Mouse (Mus musculus) gastrocnemius, postnatal 14 days (tissue): ENCODE measurements at regions not wholly inside any gene's neighbourhood (a gene's known extent, or its start where the extent isn't known, plus 50 kb on each side); places are given as distances from the start of the nearest gene placed in this dataset.

Source experiments
- DNase-seq: peaks from one replicate; pipeline ENCODE4 v3.0.0; 2021; ENCODE audit warnings: mixed read lengths
- intact Hi-C: fragments of 180-260 bp; cut with DNase I; formaldehyde crosslinking; loops from one replicate; pipeline ENCODE4 v1.15.1; 2025; ENCODE audit warnings: low total_unique reads

DNA sequence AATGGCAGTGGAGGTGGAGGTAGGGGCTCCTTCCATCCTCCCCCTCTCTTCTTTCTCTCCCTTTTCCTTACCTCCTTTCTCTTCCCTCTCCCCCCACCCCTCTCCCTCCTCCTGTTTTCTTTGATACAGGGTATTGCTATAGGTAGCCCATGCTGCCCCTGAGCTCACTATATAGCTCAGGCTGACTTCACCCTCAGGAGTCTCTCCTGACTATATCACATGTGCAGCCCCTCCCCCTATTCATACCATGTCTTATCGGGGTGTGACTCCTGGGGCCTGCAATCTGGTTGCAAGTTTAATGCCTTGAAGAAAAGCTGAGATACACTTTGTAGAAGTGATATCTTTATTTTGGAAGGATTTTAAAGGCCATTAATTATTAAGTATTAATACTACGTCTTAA lies 126.4 kb upstream of the Tgfbr2 start:
- intact Hi-C loops: no loop called here
- no peak for DNase-seq

DNA sequence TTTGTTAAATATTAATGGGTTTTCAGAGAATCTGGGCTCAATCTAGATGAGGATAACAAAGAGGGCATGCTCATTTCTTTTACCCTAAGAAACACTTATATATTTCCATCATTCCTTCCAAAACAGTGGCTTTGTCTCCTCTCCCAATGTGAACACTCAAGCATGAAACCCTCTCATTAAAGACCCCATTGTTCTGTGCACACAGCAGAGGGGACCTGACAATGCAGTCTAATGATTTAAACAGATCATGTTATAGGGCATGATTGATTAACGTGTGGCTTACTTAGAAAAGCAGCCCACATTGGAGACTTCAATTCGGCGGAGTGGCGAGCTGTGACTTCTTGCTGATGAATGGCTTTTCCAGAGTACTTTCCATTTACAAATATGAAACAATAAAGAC lies 123.6 kb upstream of the Tgfbr2 start:
- no peak for DNase-seq
- intact Hi-C loops: no loop called here

DNA sequence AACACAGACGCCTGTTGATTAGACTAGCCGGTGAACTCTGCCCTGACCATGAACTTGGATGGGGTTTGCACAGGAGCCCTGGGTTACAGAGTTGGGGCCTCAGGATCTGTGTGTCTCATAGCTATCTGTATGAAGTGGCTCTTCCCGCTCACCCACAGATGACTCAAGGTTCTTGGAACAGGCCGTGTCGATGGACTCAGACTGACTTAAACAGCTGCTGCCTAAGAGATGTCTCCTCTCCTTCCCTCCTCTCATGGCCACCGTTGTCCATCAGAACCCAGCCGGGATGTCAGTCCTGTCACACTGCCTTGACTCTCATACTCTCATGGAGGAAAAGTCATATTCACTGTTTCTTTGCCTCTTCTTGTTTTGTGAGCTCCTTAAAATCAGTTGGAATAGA lies 121.2 kb upstream of the Tgfbr2 start:
- intact Hi-C loops: no loop called here
- DNase-seq: no peak

DNA sequence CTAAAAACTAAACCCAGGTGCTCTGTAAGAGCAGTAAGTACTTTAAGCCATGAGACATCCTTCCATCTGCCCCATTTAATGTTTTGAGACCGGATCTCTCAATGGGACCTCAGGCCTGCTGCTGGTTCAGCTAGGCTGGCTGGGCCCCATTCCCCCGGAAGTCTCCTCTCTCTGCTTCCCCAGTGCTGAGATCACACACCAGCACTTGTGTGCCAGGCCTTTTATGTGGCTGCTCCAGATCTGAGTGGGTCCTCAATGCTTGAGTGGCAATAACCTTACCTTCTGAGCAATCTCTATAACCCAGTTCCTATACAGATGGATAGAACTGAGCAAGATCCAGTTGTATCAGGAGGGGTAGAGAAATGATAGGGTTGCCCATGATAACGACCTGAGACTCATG lies 118.9 kb upstream of the Tgfbr2 start:
- no peak for DNase-seq
- intact Hi-C loops: no loop called here

DNA sequence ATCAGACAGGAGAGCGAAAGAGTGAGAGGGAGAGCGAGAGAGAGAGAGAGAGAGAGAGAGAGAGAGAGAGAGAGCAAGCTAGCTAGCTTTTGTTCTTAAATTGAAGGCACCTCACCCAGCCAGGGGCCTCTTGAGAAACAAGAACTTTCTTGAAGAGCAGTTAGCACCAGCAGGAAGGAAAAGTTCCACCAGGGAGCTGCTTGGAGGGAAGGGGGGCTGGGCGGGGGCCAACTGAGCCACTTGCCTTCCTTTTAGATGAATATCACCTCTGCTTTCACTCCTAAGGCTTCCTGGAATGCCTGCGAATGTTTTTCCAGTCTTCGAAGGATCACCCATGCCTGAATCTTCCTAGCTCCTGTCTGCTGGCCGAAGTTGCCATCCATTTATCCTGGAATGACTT lies 118.0 kb upstream of the Tgfbr2 start:
- intact Hi-C loops: no loop called here
- DNase-seq: no peak

DNA sequence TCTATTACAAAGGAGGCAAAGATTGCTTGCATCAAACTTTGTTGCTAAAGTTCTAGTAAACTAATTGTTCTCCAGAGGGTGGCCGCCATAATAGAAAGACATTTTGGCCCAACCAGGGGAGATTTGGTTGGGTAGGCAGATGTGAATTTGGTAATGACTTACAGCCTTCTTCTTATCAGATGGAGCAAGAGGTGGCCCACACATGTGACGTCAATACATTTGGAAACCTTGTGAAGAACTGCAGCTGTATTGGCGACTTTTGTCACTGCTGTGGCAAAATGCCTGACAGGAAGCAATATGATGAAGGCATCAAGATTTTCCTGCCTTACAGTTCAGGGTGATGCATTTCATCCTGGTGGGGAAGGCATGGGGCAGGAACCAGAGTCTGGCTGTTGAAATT lies 116.5 kb upstream of the Tgfbr2 start:
- intact Hi-C loops: no loop called here
- no peak for DNase-seq

DNA sequence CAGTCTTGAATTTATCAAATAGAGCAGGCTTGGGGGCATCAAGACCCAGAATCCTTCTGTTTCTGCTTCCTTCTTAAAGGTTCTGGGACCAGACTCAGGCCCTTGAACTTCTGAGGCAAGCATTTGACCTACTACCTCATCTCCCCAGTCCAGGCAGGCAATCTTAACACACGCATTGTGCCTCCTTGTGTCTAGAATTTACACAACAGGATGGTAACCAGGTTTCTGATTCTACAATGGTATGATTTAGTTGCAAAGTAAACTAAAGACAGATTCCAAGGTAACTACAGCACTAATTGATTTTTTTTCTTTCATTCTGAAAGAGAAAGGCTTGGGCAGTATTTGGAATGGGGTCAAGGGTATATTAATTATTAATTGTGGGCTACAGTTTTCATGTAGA lies 115.7 kb upstream of the Tgfbr2 start:
- no peak for DNase-seq
- intact Hi-C loops: no loop called here

DNA sequence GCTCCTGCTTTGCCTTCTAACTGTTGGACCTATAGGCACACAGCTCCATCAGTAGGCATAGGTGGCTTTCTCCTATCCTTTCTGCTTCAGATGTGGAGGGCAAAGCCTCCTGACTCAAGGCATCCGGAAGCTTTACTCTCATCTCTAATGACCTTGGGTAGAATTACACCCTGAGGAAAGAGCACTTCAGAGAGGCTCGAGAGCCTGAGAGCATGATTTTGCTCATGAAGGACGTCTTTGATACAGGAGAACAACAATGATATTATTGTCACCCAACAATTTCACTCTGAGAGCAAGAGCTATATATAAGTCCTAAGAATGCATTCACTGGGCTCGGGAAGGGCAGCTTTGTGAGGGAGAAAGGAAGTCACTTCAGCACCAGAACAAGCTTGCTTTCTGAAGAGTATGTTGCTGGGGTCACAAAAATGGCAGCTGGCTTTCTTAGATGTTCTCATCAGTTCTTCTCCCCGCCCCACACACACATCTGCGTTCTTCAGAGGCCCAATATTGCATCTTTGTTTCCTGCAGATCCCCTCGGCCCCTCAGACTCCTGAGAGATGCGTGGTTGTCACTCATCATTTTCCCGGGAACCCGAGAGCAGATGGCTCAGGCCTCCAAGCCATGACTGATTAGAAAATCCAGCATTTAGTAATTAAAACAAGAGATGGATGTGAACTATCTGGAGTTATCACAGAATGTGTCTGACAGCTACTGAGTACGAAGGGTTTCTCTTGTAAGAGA lies 110.7 kb upstream of the Tgfbr2 start:
- no peak for DNase-seq
- intact Hi-C loops: no loop called here

DNA sequence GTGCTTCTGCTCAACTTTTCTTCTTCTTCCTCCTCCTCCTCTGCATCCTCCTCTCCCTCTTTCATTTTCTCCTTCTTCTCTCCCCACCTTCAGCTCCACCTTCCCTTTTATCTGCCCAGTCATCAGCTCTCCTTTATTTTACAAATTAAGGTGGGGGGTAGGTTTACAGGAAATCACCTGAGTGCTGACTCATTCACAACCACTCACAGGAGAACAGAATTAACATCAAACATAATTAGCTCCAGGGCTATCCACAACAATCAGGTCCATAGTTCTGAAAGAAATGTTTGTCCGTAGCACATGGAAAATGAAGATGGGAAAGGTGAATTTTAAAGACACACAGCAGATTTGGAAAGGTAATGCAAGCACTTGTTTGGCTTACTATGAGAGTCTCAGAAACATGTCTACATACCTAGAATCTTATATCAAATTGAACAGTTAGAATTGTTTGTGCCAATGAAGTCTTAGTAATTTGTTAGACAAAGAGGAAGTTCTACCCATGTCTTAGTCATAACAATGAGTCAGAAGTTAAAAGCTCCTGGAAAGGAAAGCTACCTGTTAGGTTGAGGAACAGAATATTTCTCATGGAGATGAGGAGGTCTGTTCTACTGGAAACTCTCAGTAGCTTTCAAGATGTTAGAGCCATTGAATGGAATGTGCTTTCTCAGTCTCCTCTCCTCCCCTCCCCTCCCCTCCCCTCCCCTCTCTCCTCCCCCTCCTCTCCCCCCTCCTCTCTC lies 108.8 kb upstream of the Tgfbr2 start:
- intact Hi-C loops: no loop called here
- DNase-seq: no peak

DNA sequence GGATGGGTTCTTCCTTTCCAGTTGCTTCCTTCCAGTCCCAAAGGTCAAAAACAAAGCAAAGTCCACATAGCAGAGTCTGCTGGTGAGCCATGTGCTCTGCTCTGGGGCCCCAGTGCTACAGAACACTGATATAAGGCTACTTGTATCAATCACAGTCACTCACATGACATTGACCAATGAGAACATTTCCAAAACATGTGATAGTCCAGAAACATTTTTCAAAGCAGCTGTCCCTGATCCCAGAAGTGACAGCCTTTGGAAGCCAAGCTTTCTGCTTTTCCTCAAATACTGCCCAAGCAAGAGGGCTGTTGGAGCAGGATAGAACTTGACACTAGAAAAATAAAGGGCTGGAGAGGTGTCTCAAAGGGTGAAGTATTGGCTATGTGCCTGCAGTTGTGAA lies 106.5 kb upstream of the Tgfbr2 start:
- intact Hi-C loops: no loop called here

DNA sequence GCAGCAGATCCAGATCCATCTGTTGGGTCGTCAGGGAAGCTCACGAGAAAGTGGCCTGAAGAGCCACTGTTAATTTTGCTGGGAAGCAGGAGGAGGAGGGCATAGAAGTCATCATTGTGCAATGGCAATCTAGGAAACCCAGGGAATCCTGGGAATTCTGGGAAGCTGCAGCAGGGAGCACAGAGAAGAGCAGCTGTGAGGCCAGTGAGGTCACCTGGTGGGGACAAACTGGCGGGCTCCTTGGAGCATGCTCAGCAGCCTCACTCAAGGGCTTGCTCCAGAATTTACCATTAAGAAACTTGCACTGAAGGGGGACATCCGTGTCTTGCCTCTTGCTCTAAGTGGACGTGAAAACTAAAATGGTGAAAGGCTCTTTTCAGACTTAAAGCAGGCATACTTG lies 105.0 kb upstream of the Tgfbr2 start:
- intact Hi-C loops: no loop called here

More for the DNA sequence above, 106.5 kb upstream of the Tgfbr2 start:
- DNase-seq: no peak

DNA sequence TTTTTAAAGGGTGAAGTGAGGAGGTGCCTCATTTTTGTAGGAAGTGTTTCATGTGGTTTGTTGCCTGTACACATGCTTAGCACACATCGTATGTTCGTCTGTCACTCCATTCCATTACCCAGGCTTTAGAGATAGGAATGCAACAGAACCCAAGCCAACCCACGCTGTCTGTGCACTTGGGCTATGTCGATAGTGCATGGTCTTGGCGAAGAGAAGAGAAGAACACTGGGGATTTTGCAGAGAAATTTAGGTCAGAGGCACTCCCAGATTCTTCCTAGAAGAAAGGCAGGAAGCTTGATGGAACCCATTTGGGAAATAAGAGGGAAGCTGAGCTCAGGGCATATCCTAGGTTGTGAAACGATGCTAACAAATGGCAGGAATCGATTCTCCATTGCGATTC lies 103.7 kb upstream of the Tgfbr2 start:
- intact Hi-C loops: no loop called here
- no peak for DNase-seq

More for the DNA sequence above, 105.0 kb upstream of the Tgfbr2 start:
- no peak for DNase-seq

DNA sequence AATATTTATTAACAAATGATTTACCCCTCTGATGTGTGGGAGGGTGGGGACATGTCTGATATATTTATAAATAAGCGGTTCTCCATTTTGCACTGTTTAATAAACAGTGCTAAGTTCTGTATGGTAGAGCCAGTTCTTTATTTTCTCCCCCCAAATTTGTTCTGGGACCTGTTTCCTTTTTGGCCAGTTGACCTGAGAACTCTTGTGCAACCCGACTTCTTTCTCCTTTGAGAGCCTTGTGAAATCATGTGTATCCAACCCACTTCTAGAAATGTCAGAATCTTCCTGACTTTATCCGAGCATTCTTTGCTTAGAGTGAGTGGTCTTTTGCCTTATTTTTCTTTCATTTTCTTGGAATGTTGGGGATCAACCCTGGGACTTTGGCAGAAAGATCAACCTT lies 102.6 kb upstream of the Tgfbr2 start:
- no peak for DNase-seq
- intact Hi-C loops: no loop called here

DNA sequence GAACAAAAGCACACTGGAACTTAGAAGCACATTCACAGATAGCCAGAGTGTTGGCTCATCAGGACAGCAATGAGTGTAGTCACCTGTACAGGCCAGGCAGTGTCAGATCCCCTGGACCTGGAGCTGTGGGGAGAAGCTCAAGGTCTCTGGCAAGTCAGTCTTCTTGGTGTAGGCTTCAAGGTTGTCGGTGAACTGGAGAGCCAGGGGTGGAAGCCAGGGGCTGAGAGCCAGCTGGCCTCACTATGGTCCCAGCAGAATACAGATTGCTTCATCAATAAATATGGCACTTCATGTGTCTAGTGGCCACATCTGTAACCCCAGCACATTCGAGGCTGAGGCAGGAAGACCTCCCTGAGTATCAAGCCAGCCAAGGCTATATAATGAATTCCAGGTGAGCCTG lies 101.0 kb upstream of the Tgfbr2 start:
- intact Hi-C loops: no loop called here
- DNase-seq: no peak

DNA sequence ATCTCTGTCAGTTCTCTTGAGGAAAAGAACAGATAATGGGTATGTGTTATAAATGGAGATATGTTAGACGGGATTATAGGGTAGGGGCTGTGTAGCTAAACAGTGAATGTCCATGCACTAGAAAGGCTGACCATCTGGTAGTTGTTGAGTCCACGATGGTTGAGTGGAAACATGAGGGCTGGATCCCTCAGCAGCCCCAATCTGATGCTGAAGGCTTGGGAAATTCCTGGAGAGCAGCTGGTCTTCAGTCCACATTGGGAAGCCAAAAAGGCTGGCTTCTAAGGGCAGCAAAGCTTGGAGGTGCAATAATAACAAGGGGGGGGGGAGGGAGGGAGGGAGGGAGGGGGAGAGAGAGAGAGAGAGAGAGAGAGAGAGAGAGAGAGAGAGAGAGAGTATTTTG lies 97.3 kb upstream of the Tgfbr2 start:
- intact Hi-C loops: no loop called here
- no peak for DNase-seq

DNA sequence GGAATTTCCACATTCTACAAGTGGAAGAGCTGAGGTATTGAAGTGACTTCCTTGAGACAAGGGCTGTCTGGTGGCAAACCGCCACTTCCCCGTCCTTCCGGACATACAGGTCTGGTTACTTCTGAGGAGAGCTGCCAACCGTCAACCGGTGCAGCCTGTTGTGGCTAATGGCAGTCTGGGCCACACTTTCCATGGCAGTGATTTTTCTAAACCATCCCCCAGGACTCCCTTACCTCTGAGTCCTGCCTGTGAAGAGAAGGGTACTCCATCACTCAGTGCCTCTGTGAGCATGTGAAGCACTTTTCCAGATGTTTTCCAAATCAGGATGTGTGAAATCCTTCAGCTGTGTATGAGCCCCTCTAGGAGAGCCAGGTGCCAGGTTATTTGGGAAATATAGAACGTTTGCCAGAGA lies 95.3 kb upstream of the Tgfbr2 start:
- intact Hi-C loops: no loop called here
- DNase-seq: no peak

DNA sequence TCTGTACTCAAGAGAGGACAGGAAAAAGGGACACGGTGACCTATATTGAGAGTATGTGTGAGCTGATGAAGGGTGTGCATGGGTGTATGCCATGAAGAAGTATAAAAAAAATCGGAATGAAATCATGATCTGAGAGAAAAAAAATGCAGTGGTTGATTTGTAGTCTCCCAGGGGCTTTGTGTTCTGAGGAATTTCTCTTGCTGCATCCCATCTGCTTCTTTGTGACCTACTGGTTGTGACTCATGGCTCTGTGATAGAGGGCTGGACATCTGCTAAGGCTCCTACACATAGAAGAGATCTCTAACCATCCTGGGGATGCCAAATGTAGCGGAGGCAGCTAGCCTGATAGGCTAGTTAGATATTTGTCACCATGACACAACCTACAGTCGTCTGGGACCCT lies 92.3 kb upstream of the Tgfbr2 start:
- intact Hi-C loops: no loop called here
- DNase-seq: no peak

DNA sequence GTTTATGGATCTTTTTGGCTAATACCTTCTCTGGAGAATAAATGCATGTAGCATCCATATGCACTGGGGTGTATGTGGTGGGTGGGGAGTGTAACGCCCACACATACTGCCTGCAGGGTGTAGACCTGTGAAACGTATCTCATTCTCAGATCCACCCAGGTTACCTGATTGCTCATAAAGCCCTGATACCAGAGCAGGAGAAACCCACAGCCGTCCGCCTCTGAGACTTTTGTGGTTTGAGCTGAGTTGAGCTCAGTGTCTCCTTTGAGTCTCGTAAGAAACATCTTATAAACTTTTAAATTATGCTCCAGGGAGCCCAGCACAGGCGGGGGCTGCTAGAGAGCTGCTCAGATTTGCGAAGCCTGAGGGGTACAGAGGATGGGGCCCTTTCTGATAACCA lies 88.7 kb upstream of the Tgfbr2 start:
- intact Hi-C loops: no loop called here
- no peak for DNase-seq

DNA sequence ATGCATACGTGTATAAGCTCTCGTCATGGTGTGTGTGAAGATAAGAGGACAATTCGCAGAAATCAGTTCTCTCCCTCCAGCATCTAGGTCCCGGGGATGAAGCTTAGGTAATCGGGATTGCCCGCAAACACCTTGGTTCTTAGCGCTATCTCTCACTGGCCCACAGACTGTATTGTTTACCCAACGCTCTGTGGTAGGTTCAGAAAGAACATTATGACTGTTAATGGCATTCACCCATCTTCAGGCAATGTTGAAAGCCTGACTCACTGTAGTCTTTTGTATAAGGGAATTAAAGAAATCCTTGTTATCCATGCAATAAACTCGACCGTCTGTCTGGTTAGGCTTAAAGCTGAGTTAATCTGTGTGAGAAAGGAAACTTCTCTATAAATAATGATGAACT lies 84.4 kb upstream of the Tgfbr2 start:
- intact Hi-C loops: no loop called here
- no peak for DNase-seq

DNA sequence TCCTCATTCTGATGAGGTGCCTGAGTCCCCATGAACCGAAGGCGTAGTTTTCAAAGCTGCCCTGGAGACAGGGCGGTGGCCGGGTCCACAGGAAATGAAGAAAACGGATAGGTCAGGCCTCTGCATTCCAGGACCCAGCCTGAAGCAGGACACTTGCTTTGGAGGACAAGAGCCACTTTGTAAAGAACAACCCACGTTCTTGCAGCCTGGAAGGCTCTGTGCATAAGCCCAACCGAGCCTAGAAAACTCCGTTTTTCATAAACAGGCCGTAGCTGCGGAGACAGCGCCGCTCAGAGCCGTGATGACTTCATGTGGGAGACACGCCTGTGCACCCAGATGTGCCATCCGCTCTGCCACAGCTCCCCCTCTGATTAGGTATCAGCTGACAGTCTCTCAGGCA lies 78.4 kb upstream of the Tgfbr2 start:
- intact Hi-C loops: no loop called here
- DNase-seq: peak; percentile 23

DNA sequence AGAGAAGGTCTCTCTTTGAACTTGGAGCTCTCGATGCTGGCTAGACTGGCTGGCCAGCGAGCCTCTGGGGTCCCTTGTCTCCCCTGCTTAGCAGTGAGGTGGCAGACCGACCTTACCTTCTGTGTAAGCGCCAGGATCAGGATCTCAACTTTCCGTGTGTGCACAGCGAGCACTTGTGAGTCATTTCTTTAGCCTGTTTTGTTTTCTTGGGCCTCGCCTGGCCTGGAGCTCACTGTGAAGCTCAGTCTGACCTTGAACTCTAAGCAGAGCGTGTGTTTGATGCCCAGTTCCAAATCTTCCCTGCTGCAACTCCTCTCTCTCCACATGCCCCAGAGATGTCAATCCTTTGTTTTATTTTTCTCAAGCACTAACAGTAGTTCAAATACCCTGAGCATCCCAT lies 77.6 kb upstream of the Tgfbr2 start:
- no peak for DNase-seq
- intact Hi-C loops: no loop called here

DNA sequence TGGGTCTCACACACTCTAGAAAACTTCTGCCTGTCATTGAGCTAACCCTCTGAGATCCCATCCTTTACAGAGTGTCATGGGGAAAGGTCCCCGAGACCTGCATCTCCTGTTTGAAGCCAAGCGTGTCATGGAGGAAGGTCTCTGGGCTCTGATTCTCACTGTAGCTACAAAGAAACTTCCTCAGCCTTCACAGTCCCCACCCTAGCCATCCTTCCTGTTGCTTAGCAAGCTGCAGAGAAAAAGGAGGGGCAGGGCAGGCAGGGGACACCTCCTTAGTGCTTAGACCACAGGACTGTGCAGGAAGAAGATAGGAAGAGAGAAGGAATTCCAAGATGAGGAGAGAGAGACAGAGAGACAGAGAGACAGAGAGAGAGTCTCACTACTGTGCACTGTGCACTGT lies 74.6 kb upstream of the Tgfbr2 start:
- DNase-seq: no peak
- intact Hi-C loops: no loop called here
